Mouse (Mus musculus) hindbrain, embryonic 14.5 days (tissue): Measurements from ENCODE around the gene Slc25a48. TPM values are rescaled to one million over a fixed set of nuclear protein-coding genes. Genes with fewer than 3 reads are reported as not detected.
A peak's percentile ranks its signal among the peaks of the same experiment; 100 is the strongest.

Experiments used
- ATAC-seq: fragments of 200-750 bp; cut with Nextera tagmentation; 2 replicates; pipeline ENCODE4 v1.8.0; 2017; ENCODE audit warnings: moderate number of reproducible peaks, mild to moderate bottlenecking, moderate TSS enrichment, moderate library complexity; ENCODE audit not compliant: low FRiP score
- DNase-seq: peaks from one replicate; pipeline ENCODE4 v3.0.0-alpha.2; 2015; ENCODE audit warnings: low spot score
- H3K27ac ChIP-seq: fragments of 300-500 bp; sonication (generic); 2 replicates; pipeline ENCODE4 v1.5.1; 2014; ENCODE audit warnings: mild to moderate bottlenecking, moderate library complexity
- H3K27me3 ChIP-seq: fragments of 300-500 bp; sonication (generic); 2 replicates; pipeline ENCODE4 v1.6.1; 2014; ENCODE audit warnings: mild to moderate bottlenecking, low read length, mixed read lengths; ENCODE audit not compliant: control insufficient read depth, insufficient read depth
- H3K36me3 ChIP-seq: fragments of 300-500 bp; sonication (generic); replicated peaks from 2 replicates; pipeline ENCODE4 v1.6.1; 2014; ENCODE audit not compliant: control insufficient read depth, insufficient read depth
- H3K4me1 ChIP-seq: fragments of 300-500 bp; sonication (generic); replicated peaks from 2 replicates; pipeline ENCODE4 v1.6.1; 2014; ENCODE audit warnings: antibody characterized with exemption, low read length, mixed read lengths; ENCODE audit not compliant: control insufficient read depth, insufficient read depth
- H3K4me2 ChIP-seq: fragments of 300-500 bp; sonication (generic); replicated peaks from 2 replicates; pipeline ENCODE4 v1.6.1; 2014; ENCODE audit warnings: mild to moderate bottlenecking, moderate library complexity
- H3K4me3 ChIP-seq: fragments of 300-500 bp; sonication (generic); replicated peaks from 2 replicates; pipeline ENCODE4 v1.5.1; 2014; ENCODE audit warnings: mild to moderate bottlenecking, low read length
- H3K9ac ChIP-seq: fragments of 300-500 bp; sonication (generic); 2 replicates; pipeline ENCODE4 v1.6.1; 2014
- H3K9me3 ChIP-seq: fragments of 300-500 bp; sonication (generic); 2 replicates; pipeline ENCODE4 v1.6.1; 2016; ENCODE audit warnings: low read length; ENCODE audit not compliant: control insufficient read depth
- WGBS: fragments of 180-500 bp; shearing (Covaris S2); extraction: QIAGEN DNeasy Blood & Tissue Kit; methylation state at CpG from one replicate; pipeline ENCODE4 v1.1.7; 2014; 5-methylcytosine and 5-hydroxymethylcytosine counted together
- polyA plus RNA-seq: library from polyadenylated mRNA; unstranded; fragments of >200 nt; fragmentation: Nextera tagmentation; extraction: Ambion mirVana; gene quantifications from 2 replicates; pipeline ENCODE4 v1.2.1, GENCODE M21; 2014

Slc25a48 gene
- polyA plus RNA-seq, 1 experiment from 2014 or later, result not detected

GRCm38 (mm10) chr13:56467786-56468185 lies 29.6 kb downstream of the Slc25a48 start:
- 92% methylated on average over 7 of the region's 7 CpGs for WGBS
- Histone ChIP-seq H3K4me1 (peaks cover 3% of the 10 kb centered on the region; the same call in 1 of the 2 replicates), H3K9ac (no peak overlapping the region), H3K4me3 (no peak overlapping the region), H3K27me3 (no peaks in the 10 kb centered on the region), H3K27ac (no peak overlapping the region), H3K9me3 (no peaks in the 10 kb centered on the region), H3K36me3 (no peaks in the 10 kb centered on the region), H3K4me2 (no peak overlapping the region)
- DNase-seq, result no peak
- ATAC-seq, result no peak

DNA sequence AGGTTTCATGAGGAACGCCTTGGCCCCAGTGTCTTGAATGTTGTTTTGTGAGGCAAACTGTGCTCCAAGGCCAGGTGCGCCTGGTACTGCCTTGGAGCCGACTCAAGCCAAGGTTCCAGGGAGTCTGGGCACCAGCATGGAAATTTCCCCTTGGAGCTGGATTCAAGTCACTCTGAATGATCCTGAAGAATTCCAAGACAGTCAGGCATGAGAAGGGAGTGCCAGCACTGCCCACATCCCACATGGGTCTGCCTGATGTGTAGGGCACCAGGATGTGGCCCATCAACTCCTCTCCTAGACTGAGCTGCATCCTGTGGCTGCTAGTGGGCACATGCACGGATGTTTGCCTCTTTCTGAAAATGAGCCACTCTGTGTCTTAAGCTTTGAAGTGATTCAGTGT lies 30.4 kb downstream of the Slc25a48 start:
- Histone ChIP-seq H3K4me2 (no peak overlapping the region), H3K9ac (no peak overlapping the region), H3K27me3 (no peaks in the 10 kb centered on the region), H3K36me3 (no peaks in the 10 kb centered on the region), H3K4me1 (peaks cover 3% of the 10 kb centered on the region; the same call in 1 of the 2 replicates), H3K27ac (no peak overlapping the region), H3K4me3 (no peak overlapping the region), H3K9me3 (no peaks in the 10 kb centered on the region)
- DNase-seq (no peak), ATAC-seq (no peak)
- 95% methylated on average over 4 of the region's 4 CpGs for WGBS

- Histone ChIP-seq H3K27ac (no peak overlapping the region), H3K27me3 (no peaks in the 10 kb centered on the region), H3K4me1 (0 out of 2 replicates have a peak, but pooled peaks cover 3% of the 10 kb centered on the region), H3K36me3 (no peaks in the 10 kb centered on the region), H3K4me2 (no peak overlapping the region), H3K9ac (no peak overlapping the region), H3K4me3 (no peak overlapping the region), H3K9me3 (no peaks in the 10 kb centered on the region)
- DNase-seq, result no peak
- 92% methylated on average over 6 of the region's 6 CpGs for WGBS
- no peak for ATAC-seq
These were observed 33.1 kb downstream of the Slc25a48 start for GRCm38 (mm10) chr13:56471211-56471610.

DNA sequence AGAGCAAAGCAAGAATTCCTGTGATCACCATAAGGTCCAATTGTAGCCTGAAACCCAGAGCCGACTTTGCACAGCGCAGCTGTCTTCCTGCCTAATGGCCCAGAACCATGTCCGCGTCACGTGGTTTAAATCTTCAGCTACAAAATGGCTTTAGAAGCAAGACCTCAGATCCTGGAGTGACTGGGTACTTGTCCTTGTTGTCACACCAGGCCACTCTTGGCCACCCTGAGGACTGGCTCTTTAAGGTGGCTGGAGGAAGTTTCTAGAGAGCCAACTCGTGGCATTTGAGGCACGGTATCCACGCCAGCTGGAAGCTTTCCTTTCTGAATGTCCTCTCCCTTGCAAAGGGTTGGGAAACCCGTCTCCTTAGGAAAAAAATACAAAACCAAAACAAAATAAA lies 33.8 kb downstream of the Slc25a48 start:
- Histone ChIP-seq H3K27me3 (no peaks in the 10 kb centered on the region), H3K4me3 (no peak overlapping the region), H3K27ac (no peak overlapping the region), H3K4me2 (no peak overlapping the region), H3K9me3 (no peaks in the 10 kb centered on the region), H3K4me1 (0 out of 2 replicates have a peak, but pooled peaks cover 3% of the 10 kb centered on the region), H3K9ac (no peak overlapping the region), H3K36me3 (no peaks in the 10 kb centered on the region)
- ATAC-seq, result no peak
- no peak for DNase-seq
- 70% methylated on average over 9 of the region's 9 CpGs for WGBS

DNA sequence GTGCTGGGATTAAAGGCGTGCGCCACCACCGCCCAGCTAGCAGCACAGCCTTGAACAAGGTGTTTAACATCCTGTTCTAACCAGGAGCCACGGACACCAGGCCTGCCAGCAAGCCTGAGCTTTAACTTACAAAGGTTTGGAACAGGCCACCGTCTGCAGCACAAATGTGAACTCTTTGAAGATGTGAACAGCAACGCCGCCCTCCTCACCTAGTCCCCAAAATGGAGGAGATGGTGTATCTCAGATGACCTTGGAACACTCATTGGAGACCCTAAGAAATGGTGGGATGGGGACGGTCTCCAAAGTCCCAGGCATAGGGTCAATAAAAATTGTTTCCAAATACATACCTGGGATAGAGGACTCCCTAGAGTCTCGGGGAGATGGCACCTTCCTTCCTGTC lies 34.5 kb downstream of the Slc25a48 start:
- WGBS, result 93% methylated on average over 9 of the region's 9 CpGs
- Histone ChIP-seq H3K4me2 (no peak overlapping the region), H3K9me3 (no peaks in the 10 kb centered on the region), H3K4me3 (no peak overlapping the region), H3K4me1 (0 out of 2 replicates have a peak, but pooled peaks cover 3% of the 10 kb centered on the region), H3K9ac (no peak overlapping the region), H3K27ac (no peak overlapping the region), H3K36me3 (no peaks in the 10 kb centered on the region), H3K27me3 (no peaks in the 10 kb centered on the region)
- no peak for ATAC-seq
- DNase-seq, result no peak

DNA sequence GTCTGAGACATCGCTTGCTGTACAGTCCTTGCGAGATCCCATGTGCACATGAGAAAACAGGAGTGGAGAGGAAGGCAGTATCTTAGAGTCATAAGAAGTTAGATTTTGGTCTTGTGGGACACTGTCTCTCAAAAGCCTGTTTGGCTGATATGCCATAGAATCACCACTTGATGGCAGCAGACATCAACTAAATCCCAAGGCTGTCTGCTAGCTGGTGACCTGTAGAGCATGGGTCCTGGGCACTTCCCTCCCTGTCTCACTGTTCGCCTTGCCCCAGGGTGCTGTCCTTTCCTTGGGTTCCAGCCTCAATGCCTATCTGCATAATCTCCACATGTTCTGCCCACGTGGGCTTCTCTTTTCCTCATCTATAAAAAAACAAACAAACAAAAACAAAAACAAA lies 37.2 kb downstream of the Slc25a48 start:
- ATAC-seq (peak; percentile 57; the same call in 1 of the 2 replicates), DNase-seq (peak; percentile 78)
- H3K9me3 ChIP-seq, result no peaks in the 10 kb centered on the region
- H3K36me3 ChIP-seq, result no peaks in the 10 kb centered on the region
- 0 out of 2 replicates have a peak, but pooled peaks cover 3% of the 10 kb centered on the region for H3K4me1 ChIP-seq
- H3K27me3 ChIP-seq, result no peaks in the 10 kb centered on the region
- 0 out of 2 replicates have a peak overlapping the region, but pooled peaks have one; percentile 15 for H3K4me2 ChIP-seq
- no peak overlapping the region for H3K4me3 ChIP-seq
- no peak overlapping the region for H3K27ac ChIP-seq
- no peak overlapping the region for H3K9ac ChIP-seq
- 35% methylated on average over 4 of the region's 4 CpGs for whole genome bisulfite sequencing

DNA sequence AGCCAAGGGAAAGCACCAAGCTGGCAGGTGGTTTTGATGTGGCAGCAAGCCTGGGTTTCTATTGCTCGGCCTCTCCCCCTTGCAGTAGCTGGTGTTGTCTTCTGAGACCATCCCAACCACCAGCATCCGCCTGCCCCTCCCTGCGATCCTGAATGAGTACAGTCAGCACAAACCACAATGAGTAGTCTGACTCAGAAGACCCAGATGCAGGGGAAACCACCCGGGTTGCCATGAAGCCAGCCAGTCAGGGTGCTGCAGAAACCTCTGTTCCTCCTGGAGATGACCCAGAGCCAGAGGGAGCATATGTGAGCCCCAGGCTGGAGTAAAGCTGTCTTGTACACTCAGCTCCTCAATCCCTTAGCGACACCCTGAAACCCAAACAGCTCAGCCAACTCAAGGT lies 38.6 kb downstream of the Slc25a48 start:
- Histone ChIP-seq H3K9ac (no peak overlapping the region), H3K36me3 (no peaks in the 10 kb centered on the region), H3K4me1 (no peaks in the 10 kb centered on the region), H3K27ac (no peak overlapping the region), H3K27me3 (no peaks in the 10 kb centered on the region), H3K4me3 (no peak overlapping the region), H3K4me2 (no peak overlapping the region), H3K9me3 (no peaks in the 10 kb centered on the region)
- ATAC-seq, result no peak
- WGBS, result 80% methylated on average over 5 of the region's 5 CpGs
- DNase-seq, result no peak

DNA sequence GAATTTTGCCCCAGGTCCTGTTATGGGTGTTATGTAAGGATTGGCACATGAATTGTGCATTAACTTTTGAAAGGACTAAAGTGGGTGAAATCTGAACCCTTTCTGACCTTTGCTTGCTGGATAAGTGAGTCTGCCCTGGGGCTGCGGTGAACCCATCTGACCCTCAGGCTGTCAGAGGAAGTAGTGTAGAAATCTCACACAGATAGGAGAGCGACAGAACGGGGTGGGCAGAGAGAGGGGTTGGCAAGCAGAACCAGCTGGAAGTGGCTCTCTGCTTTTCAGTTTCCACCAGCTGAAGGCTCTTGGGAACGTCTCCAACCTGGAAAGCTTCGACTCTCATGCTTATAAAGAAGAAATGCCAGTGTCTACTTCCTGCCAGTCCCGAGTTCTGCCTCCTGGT lies 39.1 kb downstream of the Slc25a48 start:
- H3K4me3 ChIP-seq, result no peak overlapping the region
- no peak overlapping the region for H3K4me2 ChIP-seq
- no peaks in the 10 kb centered on the region for H3K9me3 ChIP-seq
- ATAC-seq (no peak), DNase-seq (no peak)
- no peak overlapping the region for H3K27ac ChIP-seq
- 56% methylated on average over 6 of the region's 6 CpGs for WGBS
- no peak overlapping the region for H3K9ac ChIP-seq
- no peaks in the 10 kb centered on the region for H3K36me3 ChIP-seq
- H3K4me1 ChIP-seq, result no peaks in the 10 kb centered on the region
- no peaks in the 10 kb centered on the region for H3K27me3 ChIP-seq

DNA sequence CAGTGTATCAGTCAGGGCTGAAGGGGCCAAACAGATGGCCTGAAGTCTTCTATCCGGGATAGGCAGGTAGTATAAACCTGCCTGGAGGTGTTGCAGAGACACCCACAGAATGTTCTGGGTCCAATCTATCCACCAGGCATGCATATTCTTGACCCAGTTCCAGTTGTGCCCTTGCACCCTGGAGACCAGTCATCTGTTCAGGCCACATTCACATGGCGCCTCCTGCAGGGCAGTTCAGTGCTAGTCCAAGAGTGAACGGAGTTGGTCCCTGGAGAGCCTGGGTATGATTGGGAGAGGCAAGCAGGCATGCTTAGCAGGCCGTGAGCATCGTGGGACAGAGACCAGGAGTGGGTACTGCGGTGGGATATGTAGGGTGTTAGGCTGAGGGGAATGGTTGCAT lies 39.9 kb downstream of the Slc25a48 start:
- no peak for DNase-seq
- 77% methylated on average over 6 of the region's 6 CpGs for WGBS

DNA sequence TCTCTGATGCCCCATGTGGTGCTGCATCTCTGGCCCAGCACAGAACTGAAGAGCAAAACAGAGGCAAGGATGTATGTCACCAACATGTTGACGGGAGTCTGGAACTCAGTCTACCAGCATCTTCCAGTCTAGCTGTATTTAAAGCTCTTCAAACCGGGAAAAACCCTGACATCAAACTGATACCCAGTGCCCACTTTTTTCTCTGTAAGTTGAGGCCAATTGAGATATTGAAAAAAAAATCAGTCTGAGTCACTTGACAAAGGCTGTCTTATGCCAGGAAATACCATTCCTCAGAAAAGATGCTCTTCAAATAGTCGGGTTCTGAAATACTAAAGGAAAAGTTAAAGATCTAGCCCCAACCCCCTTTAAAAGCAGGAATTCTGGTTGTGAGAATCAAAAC lies 44.0 kb downstream of the Slc25a48 start, which contains the start of gene Il9:
Il9 (minus strand) TSS at position 101 of the 400 bp plus-strand sequence.
- 85% methylated on average over 3 of the region's 3 CpGs for WGBS
- DNase-seq, result no peak
- Histone ChIP-seq H3K4me2 (no peak within 1 kb of the TSS), H3K27me3 (no peaks in the 10 kb centered on the region), H3K4me1 (no peaks in the 10 kb centered on the region), H3K4me3 (no peak within 1 kb of the TSS), H3K9me3 (no peaks in the 10 kb centered on the region), H3K27ac (no peak within 1 kb of the TSS), H3K36me3 (no peaks in the 10 kb centered on the region), H3K9ac (no peak within 1 kb of the TSS)
- ATAC-seq, result no peak

More for the DNA sequence above, 39.9 kb downstream of the Slc25a48 start:
- Histone ChIP-seq H3K36me3 (no peaks in the 10 kb centered on the region), H3K9ac (no peak overlapping the region), H3K27ac (no peak overlapping the region), H3K27me3 (no peaks in the 10 kb centered on the region), H3K4me3 (no peak overlapping the region), H3K4me1 (no peaks in the 10 kb centered on the region), H3K4me2 (no peak overlapping the region), H3K9me3 (no peaks in the 10 kb centered on the region)
- no peak for ATAC-seq
